Mouse (Mus musculus): ENCODE results near the gene Slc16a12. TPM values are rescaled to one million over a fixed set of nuclear protein-coding genes. Genes with fewer than 3 reads are reported as not detected.

The Slc16a12 gene
- polyA plus RNA-seq, 1 experiment from 2014 or later = 0.74 TPM

DNA sequence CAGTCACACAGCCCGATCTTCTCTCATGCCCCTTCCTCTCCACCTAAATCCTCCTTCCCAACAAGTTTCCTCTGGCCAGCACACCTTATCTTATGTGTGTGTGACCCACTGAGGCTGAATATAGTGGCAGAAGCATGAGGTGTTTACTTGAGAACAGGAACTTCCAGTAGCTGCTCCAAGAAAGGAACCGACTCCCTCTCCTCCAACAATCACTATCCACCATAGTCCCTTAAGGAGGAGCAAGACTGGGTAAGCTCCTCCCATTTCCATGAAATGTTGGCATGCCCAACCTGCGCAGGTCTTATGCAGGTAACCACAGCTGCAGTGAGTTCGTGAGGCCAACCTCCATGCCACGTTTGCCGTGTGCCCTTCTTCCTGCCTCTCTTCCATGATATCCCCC, 23.7 kb upstream of the Slc16a12 start:
- peak; percentile 56; the same call in 1 of the 2 replicates for ATAC-seq (ENCODE audit: low FRiP score, low TSS enrichment)
- WGBS = 76% methylated on average over 6 of the region's 6 CpGs
- no peaks in the 10 kb centered on the region for H3K27me3 ChIP-seq (ENCODE audit: control insufficient read depth, insufficient read depth, low read length)
- no peak for DNase-seq (ENCODE audit: low spot score)
- H3K27ac ChIP-seq (replicated peaks) = no peak overlapping the region
- TF ChIP-seq EP300 (optimal IDR thresholded peaks at IDR 0.05) (no peak), CTCF (IDR thresholded peaks at IDR 0.05; ENCODE audit: low read depth) (no peak)
- no peak overlapping the region for H3K4me2 ChIP-seq (replicated peaks; ENCODE audit: low read depth)
- H3K4me1 ChIP-seq (replicated peaks; ENCODE audit: control insufficient read depth, insufficient read depth) = no peaks in the 10 kb centered on the region
- no peaks in the 10 kb centered on the region for H3K9me3 ChIP-seq (ENCODE audit: control insufficient read depth, low read length)
- H3K4me3 ChIP-seq (ENCODE audit: low read depth, low read length) = no peak overlapping the region
- no peaks in the 10 kb centered on the region for H3K36me3 ChIP-seq (ENCODE audit: control insufficient read depth, insufficient read depth, low read length)
- H3K9ac ChIP-seq (ENCODE audit: low read length) = no peak overlapping the region

DNA sequence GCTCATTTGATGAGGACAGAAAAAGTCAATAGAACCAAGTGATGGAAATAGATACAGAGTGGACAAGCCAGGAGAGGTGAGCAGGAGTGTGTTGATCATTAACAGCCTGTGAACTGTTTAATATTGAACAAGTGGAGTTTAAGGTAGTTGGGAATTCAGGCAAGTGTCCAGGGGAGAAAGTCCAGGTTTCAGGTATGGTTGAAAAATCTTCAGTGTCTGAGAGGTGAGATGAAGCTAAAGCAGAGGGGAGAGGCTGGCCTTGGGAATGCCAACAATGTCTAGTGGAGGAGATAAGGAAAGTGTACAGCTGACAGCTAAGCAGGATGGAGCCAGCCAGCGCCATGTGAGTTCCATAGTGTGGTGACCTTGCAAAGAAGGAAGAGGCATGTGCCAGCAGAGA, 11.7 kb upstream of the Slc16a12 start:
- ATAC-seq (ENCODE audit: low FRiP score, low TSS enrichment) (no peak), DNase-seq (ENCODE audit: low spot score) (no peak)
- H3K9me3 ChIP-seq (ENCODE audit: control insufficient read depth, low read length) = no peaks in the 10 kb centered on the region
- WGBS = 65% methylated on average over 1 of the region's 1 CpGs
- no peak overlapping the region for H3K4me3 ChIP-seq (ENCODE audit: low read depth, low read length)
- TF ChIP-seq EP300 (optimal IDR thresholded peaks at IDR 0.05) (no peak), CTCF (IDR thresholded peaks at IDR 0.05; ENCODE audit: low read depth) (no peak)
- no peak overlapping the region for H3K27ac ChIP-seq (replicated peaks)
- no peak overlapping the region for H3K4me2 ChIP-seq (replicated peaks; ENCODE audit: low read depth)
- no peaks in the 10 kb centered on the region for H3K36me3 ChIP-seq (ENCODE audit: control insufficient read depth, insufficient read depth, low read length)
- no peak overlapping the region for H3K9ac ChIP-seq (ENCODE audit: low read length)
- no peaks in the 10 kb centered on the region for H3K27me3 ChIP-seq (ENCODE audit: control insufficient read depth, insufficient read depth, low read length)
- no peaks in the 10 kb centered on the region for H3K4me1 ChIP-seq (replicated peaks; ENCODE audit: control insufficient read depth, insufficient read depth)

DNA sequence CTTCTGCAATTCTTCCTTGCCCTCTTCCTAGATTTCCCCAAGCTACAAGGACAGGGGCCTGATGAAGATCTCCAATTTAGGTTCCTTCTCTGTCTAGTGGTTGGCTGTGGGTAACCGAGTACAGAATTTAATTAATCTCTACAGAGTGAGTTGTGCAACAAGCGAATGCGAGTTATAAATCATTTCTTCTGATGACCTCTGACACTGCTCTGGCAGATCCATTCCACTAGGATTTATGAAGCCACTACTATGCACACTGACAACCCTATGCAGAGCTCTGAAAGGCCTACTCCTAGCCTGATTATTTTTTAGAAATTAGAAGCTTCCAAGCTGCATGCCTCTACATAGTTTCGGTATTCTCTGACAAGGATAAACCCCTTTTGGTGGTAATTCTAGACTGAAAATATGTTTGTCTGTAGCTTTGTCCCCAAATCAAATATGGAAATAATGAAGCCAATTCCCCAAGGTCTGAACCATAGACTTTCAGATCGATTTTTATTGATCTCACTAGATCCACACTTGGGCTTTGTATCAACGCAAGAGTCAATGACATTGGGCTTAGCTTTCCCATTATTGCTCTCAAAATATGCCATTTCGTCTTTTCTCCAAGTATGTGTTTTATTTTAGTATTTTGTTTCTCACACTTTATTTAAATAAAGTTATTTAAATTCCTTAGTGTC, 9.6 kb upstream of the Slc16a12 start:
- Histone ChIP-seq H3K27ac (replicated peaks) (no peak overlapping the region), H3K9me3 (ENCODE audit: control insufficient read depth, low read length) (no peaks in the 10 kb centered on the region), H3K9ac (ENCODE audit: low read length) (no peak overlapping the region), H3K4me2 (replicated peaks; ENCODE audit: low read depth) (no peak overlapping the region), H3K27me3 (ENCODE audit: control insufficient read depth, insufficient read depth, low read length) (no peaks in the 10 kb centered on the region), H3K4me3 (ENCODE audit: low read depth, low read length) (no peak overlapping the region), H3K36me3 (ENCODE audit: control insufficient read depth, insufficient read depth, low read length) (no peaks in the 10 kb centered on the region), H3K4me1 (replicated peaks; ENCODE audit: control insufficient read depth, insufficient read depth) (no peaks in the 10 kb centered on the region)
- TF ChIP-seq EP300 (optimal IDR thresholded peaks at IDR 0.05) = no peak
- no peak for TF ChIP-seq CTCF (IDR thresholded peaks at IDR 0.05; ENCODE audit: low read depth)
- no peak for ATAC-seq (ENCODE audit: low FRiP score, low TSS enrichment)
- no peak for DNase-seq (ENCODE audit: low spot score)
- WGBS = 85% methylated on average over 7 of the region's 7 CpGs

DNA sequence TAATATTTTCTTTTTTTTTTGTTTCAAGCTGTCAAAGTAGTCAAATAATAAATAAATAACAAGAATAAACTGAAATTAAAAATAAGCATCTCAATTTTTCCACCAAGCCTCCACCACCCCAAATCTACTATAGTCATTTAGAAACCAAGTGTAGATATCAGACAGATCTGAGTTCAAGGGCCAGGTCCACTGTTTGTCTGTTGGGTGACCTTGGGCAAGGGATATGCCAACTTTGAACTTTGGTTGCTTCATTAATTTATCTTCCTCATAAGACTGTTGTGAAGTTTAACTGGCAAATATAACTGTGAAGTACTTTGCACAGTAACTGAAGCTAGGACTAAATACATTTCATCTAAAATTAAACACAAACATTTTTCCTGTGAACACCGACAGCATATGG, 8.6 kb upstream of the Slc16a12 start:
- ATAC-seq (ENCODE audit: low FRiP score, low TSS enrichment) (no peak), DNase-seq (ENCODE audit: low spot score) (no peak)
- Histone ChIP-seq H3K4me3 (ENCODE audit: low read depth, low read length) (no peak overlapping the region), H3K27ac (replicated peaks) (no peak overlapping the region), H3K4me1 (replicated peaks; ENCODE audit: control insufficient read depth, insufficient read depth) (no peaks in the 10 kb centered on the region), H3K9ac (ENCODE audit: low read length) (no peak overlapping the region), H3K4me2 (replicated peaks; ENCODE audit: low read depth) (no peak overlapping the region), H3K9me3 (ENCODE audit: control insufficient read depth, low read length) (no peaks in the 10 kb centered on the region), H3K27me3 (ENCODE audit: control insufficient read depth, insufficient read depth, low read length) (no peaks in the 10 kb centered on the region), H3K36me3 (ENCODE audit: control insufficient read depth, insufficient read depth, low read length) (no peaks in the 10 kb centered on the region)
- TF ChIP-seq CTCF (IDR thresholded peaks at IDR 0.05; ENCODE audit: low read depth) (no peak), EP300 (optimal IDR thresholded peaks at IDR 0.05) (no peak)
- WGBS = 52% methylated on average over 1 of the region's 1 CpGs

DNA sequence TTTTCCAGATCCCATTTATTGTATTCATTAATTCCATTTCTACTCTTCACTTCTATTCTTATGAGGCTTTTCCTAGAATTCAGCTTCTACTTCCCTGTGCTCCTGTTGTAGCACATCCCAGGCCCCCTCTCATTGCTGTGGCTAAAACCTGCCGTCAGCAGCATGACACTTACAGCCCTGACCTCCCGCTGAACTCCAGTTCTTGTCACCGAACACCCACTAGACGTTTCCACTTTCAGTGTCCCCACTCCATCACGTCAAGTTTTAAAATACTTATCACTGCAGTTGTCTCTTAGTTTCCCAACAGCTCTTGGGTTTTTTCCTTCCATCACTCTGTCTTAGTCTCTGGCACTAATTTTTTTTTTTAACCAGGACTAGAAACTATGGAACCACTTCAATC, 6.2 kb upstream of the Slc16a12 start:
- DNase-seq (ENCODE audit: low spot score) (no peak), ATAC-seq (ENCODE audit: low FRiP score, low TSS enrichment) (no peak)
- no peaks in the 10 kb centered on the region for H3K4me1 ChIP-seq (replicated peaks; ENCODE audit: control insufficient read depth, insufficient read depth)
- H3K36me3 ChIP-seq (ENCODE audit: control insufficient read depth, insufficient read depth, low read length) = no peaks in the 10 kb centered on the region
- no peak overlapping the region for H3K4me2 ChIP-seq (replicated peaks; ENCODE audit: low read depth)
- WGBS = 17% methylated on average over 5 of the region's 5 CpGs
- TF ChIP-seq EP300 (optimal IDR thresholded peaks at IDR 0.05) = no peak
- no peak for TF ChIP-seq CTCF (IDR thresholded peaks at IDR 0.05; ENCODE audit: low read depth)
- H3K27ac ChIP-seq (replicated peaks) = no peak overlapping the region
- H3K27me3 ChIP-seq (ENCODE audit: control insufficient read depth, insufficient read depth, low read length) = no peaks in the 10 kb centered on the region
- no peaks in the 10 kb centered on the region for H3K9me3 ChIP-seq (ENCODE audit: control insufficient read depth, low read length)
- no peak overlapping the region for H3K4me3 ChIP-seq (ENCODE audit: low read depth, low read length)
- no peak overlapping the region for H3K9ac ChIP-seq (ENCODE audit: low read length)

DNA sequence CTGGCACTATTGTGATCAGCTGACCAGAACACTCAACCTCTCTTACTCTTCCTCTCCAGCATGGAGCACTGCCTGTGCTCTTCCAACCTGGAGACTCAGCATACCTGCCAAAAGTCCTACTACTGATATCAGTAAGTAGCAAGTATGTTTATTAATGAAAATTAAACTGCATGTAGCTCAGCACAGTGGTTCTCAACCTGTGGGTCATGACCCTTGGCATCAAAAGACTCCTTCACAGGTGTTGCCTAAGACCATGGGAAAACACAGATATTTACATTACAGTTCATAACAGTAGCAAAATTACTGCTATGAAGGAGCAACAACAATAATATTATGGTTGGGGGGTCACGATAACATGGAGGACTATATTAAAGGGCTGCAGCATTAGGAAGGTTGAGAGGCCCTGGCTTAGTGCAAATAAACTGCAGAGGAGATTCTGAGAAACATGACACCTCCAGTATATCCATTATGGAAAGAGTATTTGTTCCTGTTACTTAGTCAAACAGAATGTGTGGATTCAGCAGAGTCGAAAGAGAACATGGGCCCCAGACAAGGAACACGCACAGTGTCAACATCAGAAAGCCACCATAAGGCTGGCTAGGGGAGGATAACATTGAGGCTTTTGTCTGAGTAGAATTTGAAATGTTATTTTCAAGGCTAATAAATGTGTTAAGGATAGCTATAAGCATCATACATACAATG, 5.5 kb upstream of the Slc16a12 start:
- H3K4me1 ChIP-seq (replicated peaks; ENCODE audit: control insufficient read depth, insufficient read depth) = no peaks in the 10 kb centered on the region
- DNase-seq (ENCODE audit: low spot score) (peak; percentile 25), ATAC-seq (ENCODE audit: low FRiP score, low TSS enrichment) (peak; percentile 71; the same call in 1 of the 2 replicates)
- H3K36me3 ChIP-seq (ENCODE audit: control insufficient read depth, insufficient read depth, low read length) = no peaks in the 10 kb centered on the region
- no peak overlapping the region for H3K4me3 ChIP-seq (ENCODE audit: low read depth, low read length)
- H3K27me3 ChIP-seq (ENCODE audit: control insufficient read depth, insufficient read depth, low read length) = no peaks in the 10 kb centered on the region
- H3K4me2 ChIP-seq (replicated peaks; ENCODE audit: low read depth) = no peak overlapping the region
- H3K9me3 ChIP-seq (ENCODE audit: control insufficient read depth, low read length) = no peaks in the 10 kb centered on the region
- no peak overlapping the region for H3K9ac ChIP-seq (ENCODE audit: low read length)
- no peak overlapping the region for H3K27ac ChIP-seq (replicated peaks)
- TF ChIP-seq CTCF (IDR thresholded peaks at IDR 0.05; ENCODE audit: low read depth) (no peak), EP300 (optimal IDR thresholded peaks at IDR 0.05) (no peak)
- 35% methylated on average over 3 of the region's 3 CpGs for WGBS

Measured in stomach, postnatal 0 days (tissue).